Mouse (Mus musculus) lung, embryonic 16.5 days (tissue): ENCODE results near the gene Slc16a1. TPM values are rescaled to one million over a fixed set of nuclear protein-coding genes. Genes with fewer than 3 reads are reported as not detected.
A peak's percentile ranks its signal among the peaks of the same experiment; 100 is the strongest.

ENCODE experiments used
- ATAC-seq: fragments of 200-750 bp; cut with Nextera tagmentation; 2 replicates; pipeline ENCODE4 v1.8.0; 2017; ENCODE audit warnings: low read depth, mild to moderate bottlenecking, moderate library complexity
- H3K27ac ChIP-seq: fragments of 300-500 bp; sonication (generic); 2 replicates; pipeline ENCODE4 v1.5.1; 2014; ENCODE audit warnings: mild to moderate bottlenecking, control low read depth, low read length
- H3K27me3 ChIP-seq: fragments of 300-500 bp; sonication (generic); 2 replicates; pipeline ENCODE4 v1.6.1; 2014; ENCODE audit warnings: low read depth, low read length, mixed read lengths; ENCODE audit not compliant: control insufficient read depth, insufficient read depth
- H3K36me3 ChIP-seq: fragments of 300-500 bp; sonication (generic); 2 replicates; pipeline ENCODE4 v1.6.1; 2014; ENCODE audit warnings: low read length; ENCODE audit not compliant: control insufficient read depth, insufficient read depth
- H3K4me1 ChIP-seq: fragments of 300-500 bp; sonication (generic); replicated peaks from 2 replicates; pipeline ENCODE4 v1.6.1; 2014; ENCODE audit warnings: low read length, mixed read lengths; ENCODE audit not compliant: control insufficient read depth, insufficient read depth
- H3K4me2 ChIP-seq: fragments of 300-500 bp; sonication (generic); 2 replicates; pipeline ENCODE4 v1.6.1; 2014; ENCODE audit warnings: low read depth, low read length, control low read depth
- H3K4me3 ChIP-seq: fragments of 300-500 bp; sonication (generic); 2 replicates; pipeline ENCODE4 v1.5.1; 2014; ENCODE audit warnings: mild to moderate bottlenecking, low read length, control low read depth
- H3K9ac ChIP-seq: fragments of 300-500 bp; sonication (generic); 2 replicates; pipeline ENCODE4 v1.6.1; 2014; ENCODE audit warnings: low read length, control low read depth
- H3K9me3 ChIP-seq: fragments of 300-500 bp; sonication (generic); 2 replicates; pipeline ENCODE4 v1.6.1; 2016; ENCODE audit warnings: low read length; ENCODE audit not compliant: control insufficient read depth
- WGBS: fragments of 180-500 bp; shearing (Covaris S2); extraction: QIAGEN DNeasy Blood & Tissue Kit; methylation state at CpG from one replicate; pipeline ENCODE4 v1.1.7; 2014; 5-methylcytosine and 5-hydroxymethylcytosine counted together
- polyA plus RNA-seq: library from polyadenylated mRNA; unstranded; fragments of >200 nt; fragmentation: Nextera tagmentation; extraction: Ambion mirVana; gene quantifications from 2 replicates; pipeline ENCODE4 v1.2.1, GENCODE M21; 2015

Slc16a1 gene
- polyA plus RNA-seq: 28.0 and 28.1 TPM in 2 replicates

DNA sequence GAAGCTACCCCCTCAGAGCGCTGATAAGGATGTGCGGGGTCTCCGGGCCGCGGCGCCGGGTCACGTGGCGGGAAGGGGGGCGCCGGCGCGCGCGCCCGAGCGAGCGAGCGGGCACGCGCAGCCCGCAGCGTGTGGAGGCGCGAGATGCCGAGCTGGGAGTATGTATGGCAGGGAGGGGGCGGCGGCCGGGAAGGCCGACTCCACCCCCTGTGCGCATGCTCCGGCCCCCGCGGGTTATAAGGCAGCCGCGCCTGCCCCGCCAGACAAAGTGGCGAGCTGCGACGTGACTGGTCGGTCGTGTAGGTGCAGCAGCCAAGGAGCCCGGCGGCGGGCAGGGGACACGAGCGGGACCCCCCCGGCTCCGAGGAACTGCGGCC, at the start of gene Slc16a1:
TSS of gene Slc16a1 (plus strand) at position 266 of the 377 bp plus-strand sequence.
- ATAC-seq: peak; percentile 98
- H3K27ac ChIP-seq: peak within 1 kb of the TSS; percentile 83
- H3K4me3 ChIP-seq: peak within 1 kb of the TSS; percentile 92
- peak within 1 kb of the TSS; percentile 97 for H3K4me2 ChIP-seq
- H3K9ac ChIP-seq: peak within 1 kb of the TSS; percentile 91
- no peaks in the 10 kb centered on the region for H3K27me3 ChIP-seq
- no peaks in the 10 kb centered on the region for H3K36me3 ChIP-seq
- no peaks in the 10 kb centered on the region for H3K9me3 ChIP-seq
- under 1% methylated on average over 38 of the region's 50 CpGs for WGBS
- H3K4me1 ChIP-seq: peaks cover 3% of the 10 kb centered on the region

DNA sequence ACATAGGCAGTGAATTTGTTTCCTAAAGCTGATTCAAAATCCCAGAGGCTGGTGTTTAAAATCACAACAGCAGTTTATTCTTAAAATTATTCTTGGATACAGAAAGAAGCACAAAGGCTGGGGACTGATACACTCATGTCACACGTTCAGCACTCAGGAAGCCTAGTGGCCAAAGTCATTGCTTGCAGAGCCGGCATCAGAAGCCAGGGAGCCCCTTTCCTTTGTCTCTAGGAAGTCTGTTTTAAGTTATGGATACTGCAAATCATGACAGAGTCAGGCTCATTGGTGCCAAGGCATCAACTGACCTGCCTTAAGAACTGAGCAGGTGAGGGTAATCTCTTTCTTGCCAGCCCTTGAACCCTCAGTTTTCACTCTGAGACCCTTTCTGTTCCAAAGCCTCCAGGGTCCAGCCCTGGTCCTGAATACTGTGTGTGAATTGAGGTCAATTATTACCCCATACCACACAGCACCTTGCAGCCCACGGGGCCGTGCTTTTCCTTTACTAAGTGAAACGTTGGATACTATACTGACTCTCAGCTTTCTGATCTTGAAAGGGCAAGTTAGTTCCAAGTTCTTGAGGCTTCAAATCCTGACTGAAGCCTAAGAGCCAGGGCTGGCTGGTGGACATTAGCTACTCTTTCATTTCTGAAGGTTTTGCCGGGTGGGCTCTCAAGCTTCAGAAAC, 41.9 kb upstream of the Slc16a1 start:
- no peaks in the 10 kb centered on the region for H3K36me3 ChIP-seq
- H3K4me1 ChIP-seq: peaks cover 20% of the 10 kb centered on the region
- H3K4me2 ChIP-seq: peak overlapping the region; percentile 24
- H3K9me3 ChIP-seq: no peaks in the 10 kb centered on the region
- no peak overlapping the region for H3K27ac ChIP-seq
- H3K4me3 ChIP-seq: no peak overlapping the region
- WGBS: 62% methylated on average over 6 of the region's 6 CpGs
- 0 out of 2 replicates have a peak overlapping the region, but pooled peaks have one; percentile 25 for H3K9ac ChIP-seq
- no peaks in the 10 kb centered on the region for H3K27me3 ChIP-seq
- ATAC-seq: no peak

DNA sequence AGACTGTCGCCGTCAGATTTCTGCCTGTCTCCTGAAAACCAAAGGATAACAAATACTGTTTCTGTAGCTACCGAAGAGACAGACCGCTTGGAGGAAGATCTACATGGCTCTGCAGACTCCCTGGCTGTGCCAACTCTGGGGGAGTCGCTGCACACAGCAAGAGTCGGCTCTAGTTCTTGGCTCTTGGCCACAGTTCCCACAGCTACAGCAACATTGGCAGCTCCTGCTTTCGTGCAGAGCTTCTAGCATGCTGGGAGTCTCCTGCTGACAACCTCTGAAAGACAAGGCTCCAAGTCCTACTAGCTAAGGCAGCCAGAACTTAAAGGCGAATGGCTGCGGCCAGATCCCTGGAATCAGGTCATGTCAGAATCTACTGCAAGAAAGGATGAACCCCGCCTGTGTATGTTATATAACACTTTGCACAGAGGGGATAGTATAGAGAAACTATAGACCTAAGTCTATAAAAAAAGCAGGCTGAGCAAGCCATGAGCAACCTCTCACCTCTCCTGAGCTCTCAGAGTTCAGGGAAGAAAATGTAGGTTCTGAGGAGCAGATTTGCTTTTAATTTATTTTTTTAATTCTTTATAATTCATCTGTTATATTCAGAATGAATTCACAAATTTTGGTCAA, 41.2 kb upstream of the Slc16a1 start:
- ATAC-seq: peak; percentile 75
- Histone ChIP-seq H3K36me3 (no peaks in the 10 kb centered on the region), H3K27ac (no peak overlapping the region; the same call in 1 of the 2 replicates), H3K4me1 (peaks cover 21% of the 10 kb centered on the region), H3K27me3 (no peaks in the 10 kb centered on the region), H3K9me3 (no peaks in the 10 kb centered on the region), H3K4me2 (peak overlapping the region; percentile 24), H3K4me3 (no peak overlapping the region), H3K9ac (0 out of 2 replicates have a peak overlapping the region, but pooled peaks have one; percentile 25)
- 48% methylated on average over 10 of the region's 10 CpGs for WGBS

DNA sequence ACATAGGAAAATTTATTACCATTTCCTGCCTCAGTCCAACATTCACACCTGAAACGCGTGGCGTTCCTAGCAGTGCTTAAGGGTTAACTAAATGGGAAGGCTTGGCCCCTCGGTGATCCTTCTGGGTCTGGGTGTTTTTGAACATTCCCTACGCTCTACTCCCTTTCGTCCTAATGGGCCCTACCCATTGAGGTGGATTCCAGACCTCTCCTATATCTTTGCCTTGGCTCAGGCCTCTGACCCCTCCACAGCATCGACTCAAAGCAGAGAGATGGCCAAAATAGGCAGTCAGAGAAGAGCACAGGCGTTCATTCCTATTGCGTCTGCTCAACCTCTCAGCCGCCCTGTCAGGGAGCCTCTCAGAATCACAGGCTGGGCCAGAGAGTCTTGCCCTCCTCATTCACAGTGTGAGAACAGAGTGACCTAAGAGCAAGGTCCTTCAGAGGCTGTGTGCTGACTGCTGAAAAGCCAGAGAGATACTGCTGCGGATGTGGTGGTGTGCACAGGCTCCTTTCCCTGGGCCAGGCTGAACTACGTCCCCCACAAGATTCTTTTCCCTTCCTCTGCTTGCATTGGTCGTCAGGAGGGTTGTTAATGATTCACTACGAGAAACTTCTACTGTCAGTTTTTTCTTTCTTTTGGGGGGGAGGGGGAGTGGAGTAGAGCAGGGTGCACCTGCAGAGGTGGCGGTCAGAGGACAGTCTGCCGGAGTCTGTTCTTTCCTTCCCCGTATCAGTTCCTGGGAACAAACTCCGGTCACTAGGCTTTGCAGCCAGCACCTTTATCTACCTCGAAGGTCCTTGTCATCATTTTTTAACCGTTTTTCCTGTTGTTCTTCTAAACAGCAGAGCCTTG, 38.9 kb upstream of the Slc16a1 start:
- peak; percentile 75 for ATAC-seq
- Histone ChIP-seq H3K9me3 (no peaks in the 10 kb centered on the region), H3K36me3 (no peaks in the 10 kb centered on the region), H3K4me3 (no peak overlapping the region), H3K4me1 (peaks cover 21% of the 10 kb centered on the region), H3K4me2 (0 out of 2 replicates have a peak overlapping the region, but pooled peaks have one; percentile 7), H3K27me3 (no peaks in the 10 kb centered on the region), H3K9ac (no peak overlapping the region; the same call in 1 of the 2 replicates), H3K27ac (peak overlapping the region; percentile 58)
- WGBS: 38% methylated on average over 20 of the region's 20 CpGs

DNA sequence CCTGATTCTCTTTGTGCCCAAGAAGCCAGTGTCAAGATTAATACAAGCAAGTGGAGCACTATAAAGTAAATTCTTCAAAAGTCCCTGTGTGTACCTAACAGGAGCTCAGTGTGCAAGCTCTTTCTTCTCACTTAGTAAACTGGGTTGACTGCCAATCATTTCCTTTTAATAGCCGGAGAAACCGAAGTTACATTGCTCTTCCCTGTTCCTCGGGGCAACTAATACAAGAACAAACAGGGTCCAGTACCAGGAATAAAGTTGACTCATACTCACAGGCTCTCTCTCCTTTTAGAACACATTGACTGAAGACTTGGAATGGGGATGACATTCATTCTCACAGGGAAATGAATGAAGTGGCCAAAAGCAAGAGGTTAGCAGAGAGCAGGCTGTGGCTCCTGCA, 37.8 kb upstream of the Slc16a1 start:
- peaks cover 21% of the 10 kb centered on the region for H3K4me1 ChIP-seq
- no peak overlapping the region for H3K9ac ChIP-seq
- ATAC-seq: no peak
- no peak overlapping the region for H3K4me3 ChIP-seq
- no peaks in the 10 kb centered on the region for H3K36me3 ChIP-seq
- H3K27me3 ChIP-seq: no peaks in the 10 kb centered on the region
- H3K4me2 ChIP-seq: no peak overlapping the region
- 34% methylated on average over 3 of the region's 3 CpGs for WGBS
- no peaks in the 10 kb centered on the region for H3K9me3 ChIP-seq
- H3K27ac ChIP-seq: peak overlapping the region; percentile 54

DNA sequence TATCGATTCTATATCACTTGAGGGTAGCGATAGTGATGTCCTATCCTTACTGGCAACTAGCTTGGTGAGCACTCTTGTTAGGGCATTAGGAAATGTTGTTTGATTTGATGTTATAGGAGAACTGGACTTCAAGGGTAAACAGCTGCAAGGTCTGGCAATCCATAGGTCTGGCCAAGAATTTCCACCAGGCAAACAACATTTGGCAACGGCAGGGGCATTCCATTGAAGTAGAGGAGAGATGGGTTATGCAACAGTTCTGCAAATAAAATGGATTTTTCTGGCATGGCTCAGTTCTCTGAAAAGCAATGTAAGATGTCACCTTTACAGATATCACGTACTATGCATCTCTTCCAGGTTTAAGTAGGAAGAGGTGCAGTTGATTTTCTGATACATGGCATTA, 36.8 kb upstream of the Slc16a1 start:
- WGBS: 55% methylated on average over 4 of the region's 4 CpGs
- no peak for ATAC-seq
- Histone ChIP-seq H3K9me3 (no peaks in the 10 kb centered on the region), H3K27me3 (no peaks in the 10 kb centered on the region), H3K27ac (peak overlapping the region; percentile 54; the same call in 1 of the 2 replicates), H3K4me1 (peaks cover 21% of the 10 kb centered on the region), H3K9ac (no peak overlapping the region), H3K4me2 (no peak overlapping the region), H3K4me3 (no peak overlapping the region), H3K36me3 (no peaks in the 10 kb centered on the region)

DNA sequence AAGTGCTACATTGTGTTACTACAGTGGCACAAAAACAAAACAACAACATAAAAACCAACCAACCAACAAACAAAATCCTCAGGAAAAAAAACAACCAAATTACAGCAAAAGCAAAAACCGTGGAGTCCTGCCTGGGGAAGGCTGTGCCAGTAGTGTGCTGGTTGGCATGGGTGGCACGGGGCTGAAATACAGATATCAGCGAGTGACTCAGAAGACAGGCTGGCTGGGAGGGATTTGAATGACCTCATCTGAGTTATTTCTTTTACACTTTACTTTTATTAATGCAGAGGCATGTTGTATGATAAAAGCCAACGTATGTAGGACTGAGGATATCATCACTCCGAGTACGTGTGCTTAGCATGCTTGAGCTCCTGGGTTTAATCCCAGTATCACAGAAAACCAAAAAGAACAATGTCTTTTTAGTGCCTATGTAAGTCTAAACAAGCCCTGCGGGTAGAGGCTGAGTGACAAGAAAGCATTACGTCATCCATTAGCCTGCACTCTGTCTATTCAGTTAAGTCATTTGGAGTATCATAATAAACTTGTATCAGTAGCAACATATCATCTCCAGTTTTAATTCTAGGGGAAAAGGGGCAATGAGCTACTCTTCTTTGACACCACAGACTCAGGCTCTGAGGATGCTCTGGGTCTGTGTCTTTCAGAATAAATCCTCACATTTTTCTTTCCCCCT, 28.6 kb upstream of the Slc16a1 start:
- 71% methylated on average over 8 of the region's 8 CpGs for WGBS
- no peak overlapping the region for H3K27ac ChIP-seq

DNA sequence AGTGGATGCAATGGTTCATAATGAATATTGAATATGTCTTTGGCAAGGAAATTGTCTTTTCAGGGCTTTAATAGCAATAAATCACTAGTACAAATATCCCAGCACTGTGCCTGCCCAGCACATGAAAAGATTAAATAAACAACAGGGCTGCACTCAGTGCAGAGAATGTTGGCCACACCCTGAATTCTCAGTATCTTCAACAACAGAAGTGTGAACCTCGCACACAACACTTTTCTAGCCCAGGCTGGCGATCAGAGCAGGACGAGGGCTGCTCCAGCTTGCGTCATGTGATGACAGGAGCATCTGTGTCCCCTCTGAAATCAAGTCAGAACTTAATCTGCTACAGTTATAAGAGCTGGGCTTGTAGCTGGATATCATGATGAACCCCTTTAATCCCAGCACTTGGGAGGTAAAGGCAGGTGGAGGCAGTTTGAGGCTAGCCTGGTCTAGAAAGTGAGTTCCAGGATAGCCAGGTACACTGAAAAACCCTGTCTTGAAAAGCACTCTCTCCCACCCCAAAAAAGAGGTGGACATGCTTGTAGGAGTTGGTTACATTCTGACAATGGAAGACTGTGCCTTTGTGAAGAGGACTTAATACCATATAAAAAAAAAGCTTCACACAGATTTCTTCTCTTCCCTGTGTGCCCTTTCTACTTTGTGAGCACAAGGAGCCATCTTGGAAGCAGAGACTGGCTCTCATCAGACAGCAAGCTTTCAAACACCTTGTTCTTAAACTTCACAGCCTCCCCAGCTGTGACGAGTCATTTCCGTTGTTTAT, 27.8 kb upstream of the Slc16a1 start:
- 51% methylated on average over 6 of the region's 6 CpGs for WGBS
- ATAC-seq: peak; percentile 38; the same call in 1 of the 2 replicates
- no peaks in the 10 kb centered on the region for H3K27me3 ChIP-seq
- H3K4me2 ChIP-seq: no peak overlapping the region
- H3K4me3 ChIP-seq: no peak overlapping the region
- H3K4me1 ChIP-seq: no peaks in the 10 kb centered on the region
- H3K27ac ChIP-seq: no peak overlapping the region
- no peaks in the 10 kb centered on the region for H3K9me3 ChIP-seq
- no peak overlapping the region for H3K9ac ChIP-seq
- H3K36me3 ChIP-seq: no peaks in the 10 kb centered on the region

More for the DNA sequence above, 28.6 kb upstream of the Slc16a1 start:
- ATAC-seq: no peak
- Histone ChIP-seq H3K4me3 (no peak overlapping the region), H3K36me3 (no peaks in the 10 kb centered on the region), H3K4me1 (no peaks in the 10 kb centered on the region), H3K4me2 (no peak overlapping the region), H3K27me3 (no peaks in the 10 kb centered on the region), H3K9me3 (no peaks in the 10 kb centered on the region), H3K9ac (no peak overlapping the region)
